Mouse (Mus musculus) MEL (cell line): ENCODE results near the gene Tbk1. TPM values are rescaled to one million over a fixed set of nuclear protein-coding genes. Genes with fewer than 3 reads are reported as not detected.

Experiments used
- DNase-seq: peaks from one replicate; pipeline ENCODE4 v3.0.0; 2011; ENCODE audit warnings: low read depth, low spot score
- H3K27ac ChIP-seq: 2 replicates; pipeline ENCODE4 v1.5.1; 2012; ENCODE audit warnings: low read depth, mild to moderate bottlenecking, control low read depth, low read length, moderate library complexity; ENCODE audit not compliant: control insufficient read depth
- H3K27me3 ChIP-seq, 2 experiments: fragments of 150-350 bp in 1 of 2; sonication (generic) in 1 of 2; 2 replicates each; pipeline ENCODE4 v1.6.1; 2012; ENCODE audit warnings: low read length in 2 of 2, mild to moderate bottlenecking in 2 of 2, improper control_type of control experiment in 1 of 2, moderate library complexity in 1 of 2; ENCODE audit not compliant: insufficient read depth in 2 of 2, control insufficient read depth in 1 of 2
- H3K36me3 ChIP-seq, 2 experiments: 2 replicates each; pipeline ENCODE4 v1.6.1; 2012 to 2014; ENCODE audit warnings: low read length in 2 of 2, improper control_type of control experiment in 1 of 2, inconsistent platforms in 1 of 2, mild to moderate bottlenecking in 1 of 2; ENCODE audit not compliant: insufficient read depth in 2 of 2, control insufficient read depth in 1 of 2
- H3K4me1 ChIP-seq, 2 experiments: fragments of 150-350 bp in 1 of 2; sonication (generic) in 1 of 2; 2 replicates each; pipeline ENCODE4 v1.6.1; 2012; ENCODE audit warnings: low read length in 2 of 2, improper control_type of control experiment in 1 of 2, mild to moderate bottlenecking in 1 of 2; ENCODE audit not compliant: insufficient read depth in 2 of 2, control insufficient read depth in 1 of 2
- H3K4me3 ChIP-seq, 2 experiments: fragments of 150-350 bp in 1 of 2; sonication (generic) in 1 of 2; 2 replicates each; pipeline ENCODE4 v1.5.1; 2012; ENCODE audit warnings: low read depth in 2 of 2, low read length in 2 of 2, mild to moderate bottlenecking in 2 of 2, moderate library complexity in 2 of 2, control low read depth in 1 of 2, improper control_type of control experiment in 1 of 2; ENCODE audit not compliant: control insufficient read depth in 1 of 2, insufficient read depth in 1 of 2
- H3K79me2 ChIP-seq: 2 replicates; pipeline ENCODE4 v1.6.1; 2012; ENCODE audit warnings: mild to moderate bottlenecking, low read length, moderate library complexity; ENCODE audit not compliant: control insufficient read depth, poor library complexity, insufficient read depth
- H3K9ac ChIP-seq: 2 replicates; pipeline ENCODE4 v1.6.1; 2012; ENCODE audit warnings: low read depth, mild to moderate bottlenecking, control low read depth, low read length, moderate library complexity; ENCODE audit not compliant: control insufficient read depth, poor library complexity, severe bottlenecking
- H3K9me3 ChIP-seq: fragments of 150-350 bp; sonication (generic); replicated peaks from 2 replicates; pipeline ENCODE4 v1.6.1; 2012; ENCODE audit warnings: mild to moderate bottlenecking, low read length, improper control_type of control experiment, moderate library complexity; ENCODE audit not compliant: insufficient read depth
- CHD1 ChIP-seq: IDR thresholded peaks from 2 replicates; pipeline ENCODE4 v1.6.1; 2012; ENCODE audit warnings: low read depth, mild to moderate bottlenecking, inconsistent platforms, low read length, improper control_type of control experiment
- CHD2 ChIP-seq: IDR thresholded peaks from 2 replicates; pipeline ENCODE4 v1.6.1; 2011; ENCODE audit warnings: low read length, improper control_type of control experiment
- CTCF ChIP-seq, 3 experiments: IDR thresholded peaks in 2 of 3; conservative IDR thresholded peaks in 1 of 3; 2 replicates each; pipeline ENCODE4 v1.5.1; 2011 to 2012; ENCODE audit warnings: low read length in 3 of 3, low read depth in 2 of 3, mild to moderate bottlenecking in 2 of 3, improper control_type of control experiment in 1 of 3, inconsistent platforms in 1 of 3, mixed read lengths in 1 of 3, moderate library complexity in 1 of 3; ENCODE audit not compliant: control insufficient read depth in 1 of 3, insufficient read depth in 1 of 3, poor library complexity in 1 of 3, severe bottlenecking in 1 of 3
- E2F4 ChIP-seq: IDR thresholded peaks from 2 replicates; pipeline ENCODE4 v1.6.1; 2011; ENCODE audit warnings: low read depth, low read length, improper control_type of control experiment, borderline replicate concordance
- GATA1 ChIP-seq: IDR thresholded peaks from 2 replicates; pipeline ENCODE4 v1.6.1; 2011; ENCODE audit warnings: low read depth, low read length, improper control_type of control experiment
- KAT2A ChIP-seq: conservative IDR thresholded peaks from 2 replicates; pipeline ENCODE4 v1.6.1; 2012; ENCODE audit warnings: low read depth, low read length, improper control_type of control experiment, inconsistent platforms
- MAX ChIP-seq: IDR thresholded peaks from 2 replicates; pipeline ENCODE4 v1.6.1; 2011; ENCODE audit warnings: low read length, improper control_type of control experiment
- MAZ ChIP-seq: IDR thresholded peaks from 2 replicates; pipeline ENCODE4 v1.6.1; 2012; ENCODE audit warnings: low read depth, mild to moderate bottlenecking, inconsistent platforms, low read length, improper control_type of control experiment
- MXI1 ChIP-seq: IDR thresholded peaks from 2 replicates; pipeline ENCODE4 v1.6.1; 2011; ENCODE audit warnings: mild to moderate bottlenecking, low read depth, low read length, improper control_type of control experiment
- MYB ChIP-seq: IDR thresholded peaks from 2 replicates; pipeline ENCODE4 v1.6.1; 2011; ENCODE audit warnings: mild to moderate bottlenecking, low read depth, low read length, improper control_type of control experiment
- NELFE ChIP-seq: IDR thresholded peaks from 2 replicates; pipeline ENCODE4 v1.6.1; 2011; ENCODE audit warnings: low read depth, low read length, improper control_type of control experiment
- NRF1 ChIP-seq: IDR thresholded peaks from 2 replicates; pipeline ENCODE4 v1.6.1; 2014; ENCODE audit warnings: low read depth, mild to moderate bottlenecking, inconsistent platforms, low read length, improper control_type of control experiment, moderate library complexity; ENCODE audit not compliant: poor library complexity, insufficient read depth, severe bottlenecking
- POLR2A ChIP-seq, 2 experiments: IDR thresholded peaks; 2 replicates each; pipeline ENCODE4 v1.6.1; 2011 to 2012; ENCODE audit warnings: low read length in 2 of 2, mild to moderate bottlenecking in 2 of 2, control low read depth in 1 of 2, improper control_type of control experiment in 1 of 2, low read depth in 1 of 2, moderate library complexity in 1 of 2; ENCODE audit not compliant: control insufficient read depth in 1 of 2, insufficient read depth in 1 of 2, poor library complexity in 1 of 2
- POLR2AphosphoS2 ChIP-seq: IDR thresholded peaks from 2 replicates; pipeline ENCODE4 v1.6.1; 2011; ENCODE audit warnings: low read length, improper control_type of control experiment
- POLR2AphosphoS5 ChIP-seq: IDR thresholded peaks from 2 replicates; pipeline ENCODE4 v1.6.1; 2012; ENCODE audit warnings: low read depth, borderline replicate concordance, mild to moderate bottlenecking, inconsistent platforms, low read length, moderate library complexity, mixed read lengths
- RCOR1 ChIP-seq: IDR thresholded peaks from 2 replicates; pipeline ENCODE4 v1.6.1; 2012; ENCODE audit warnings: low read depth, mild to moderate bottlenecking, inconsistent platforms, low read length, improper control_type of control experiment
- TAL1 ChIP-seq: IDR thresholded peaks from 2 replicates; pipeline ENCODE4 v1.6.1; 2012; ENCODE audit warnings: mild to moderate bottlenecking, inconsistent platforms, low read length, moderate library complexity, mixed read lengths
- USF1 ChIP-seq: IDR thresholded peaks from 2 replicates; pipeline ENCODE4 v1.6.1; 2014; ENCODE audit warnings: low read depth, mild to moderate bottlenecking, inconsistent platforms, low read length, improper control_type of control experiment, moderate library complexity
- ZNF384 ChIP-seq: IDR thresholded peaks from 2 replicates; pipeline ENCODE4 v1.6.1; 2012; ENCODE audit warnings: low read depth, mild to moderate bottlenecking, inconsistent platforms, low read length, improper control_type of control experiment
- polyA plus RNA-seq, 2 experiments: library from polyadenylated mRNA; stranded (reverse) in 1 of 2; unstranded in 1 of 2; fragments of >175 nt in 1 of 2; fragments of >200 nt in 1 of 2; gene quantifications; 2 replicates each; pipeline versions ENCODE4 v1.2.1 to v1.2.4; 2012; ENCODE audit warnings: low replicate concordance in 2 of 2, low read depth in 1 of 2; ENCODE audit not compliant: insufficient read length in 2 of 2, insufficient read depth in 1 of 2, missing spikeins in 1 of 2
- total RNA-seq: library from RNA; depleted of rRNA; stranded (reverse); fragments of 300-350 nt; gene quantifications from 2 replicates; pipeline ENCODE4 v1.2.3, GENCODE M21; 2012

The Tbk1 gene
- total and polyA plus RNA-seq, 3 experiments: 18.0 to 31.1 TPM; not detected in 1

DNA sequence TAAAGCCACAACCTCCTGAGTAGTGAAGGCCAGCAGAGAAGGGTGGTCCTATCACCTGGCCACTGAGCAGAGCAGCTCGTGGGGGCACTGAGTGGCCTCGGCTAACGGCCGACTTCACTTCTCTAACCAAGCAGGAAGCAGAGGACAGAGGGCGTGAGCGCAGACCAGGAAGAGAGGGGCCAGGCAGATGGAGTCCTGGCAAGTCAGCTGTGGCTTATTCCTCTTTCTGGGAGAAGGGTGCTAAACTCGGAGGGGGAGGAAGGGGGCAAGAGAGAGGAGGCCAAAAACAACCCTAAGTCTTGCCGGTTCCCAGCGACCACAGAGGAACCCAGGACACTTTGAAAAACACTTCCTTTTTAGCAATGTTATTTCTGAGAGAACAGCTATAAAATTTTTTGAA is 10.0 kb upstream of the Tbk1 start:
- DNase-seq: no peak
- H3K4me1 ChIP-seq: no peaks in the 10 kb centered on the region
- TF ChIP-seq CHD1: no peak
- no peak for TF ChIP-seq POLR2A (IDR thresholded peaks at IDR 0.05; ENCODE audit: control insufficient read depth in 1 of 2, insufficient read depth in 1 of 2, low read depth in 1 of 2, low read length in 2 of 2, poor library complexity in 1 of 2)
- TF ChIP-seq USF1: no peak
- TF ChIP-seq MAX: no peak
- no peak for TF ChIP-seq NELFE
- no peak for TF ChIP-seq NRF1
- TF ChIP-seq MXI1: no peak
- TF ChIP-seq CHD2: no peak
- no peak for TF ChIP-seq TAL1
- TF ChIP-seq CTCF (IDR thresholded peaks at IDR 0.05 in 2 of 3, conservative IDR thresholded peaks at IDR 0.05 in 1 of 3; ENCODE audit: control insufficient read depth in 1 of 3, insufficient read depth in 1 of 3, low read depth in 2 of 3, low read length in 3 of 3, poor library complexity in 1 of 3, severe bottlenecking in 1 of 3): no peak
- TF ChIP-seq KAT2A: no peak
- TF ChIP-seq MAZ: no peak
- no peak for TF ChIP-seq E2F4
- no peak for TF ChIP-seq RCOR1
- TF ChIP-seq ZNF384: no peak
- no peak for TF ChIP-seq GATA1
- TF ChIP-seq MYB: no peak
- TF ChIP-seq, all 39 proteins: peak for 0
- H3K9ac ChIP-seq: no peak overlapping the region
- H3K36me3 ChIP-seq: peaks cover 0 to 56% of the 10 kb centered on the region in 2 experiments; a peak in 2 of 4 replicates
- H3K27ac ChIP-seq: no peak overlapping the region
- H3K9me3 ChIP-seq: no peaks in the 10 kb centered on the region
- no peaks in the 10 kb centered on the region for H3K27me3 ChIP-seq
- H3K4me3 ChIP-seq: no peak overlapping the region
- H3K79me2 ChIP-seq: no peaks in the 10 kb centered on the region

DNA sequence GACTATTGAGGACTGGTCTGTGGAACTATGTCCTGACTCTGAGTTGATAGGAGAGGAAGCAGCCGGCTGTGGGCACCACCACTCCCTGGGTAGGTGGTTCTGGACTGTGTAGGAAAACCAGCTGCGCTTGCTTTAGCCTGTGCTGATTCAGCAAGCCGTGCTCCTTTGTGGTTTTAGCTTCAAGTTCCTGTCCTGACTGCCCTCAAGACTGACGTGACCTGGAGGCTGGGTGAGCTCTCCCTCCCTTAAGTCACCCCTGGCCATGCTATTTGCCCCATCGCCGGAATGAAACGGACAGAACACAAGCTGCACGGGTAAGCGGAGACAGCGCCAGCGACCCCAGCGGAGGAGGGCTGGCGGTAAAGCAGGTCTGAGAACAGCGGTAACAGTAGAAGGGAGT is 4.5 kb upstream of the Tbk1 start:
- TF ChIP-seq POLR2AphosphoS5 (no peak), POLR2AphosphoS2 (no peak)
- no peak overlapping the region for H3K27ac ChIP-seq
- peaks cover 4% of the 10 kb centered on the region; the same call in 1 of the 2 replicates for H3K79me2 ChIP-seq
- peaks cover 0 to 2% of the 10 kb centered on the region in 2 experiments; a peak in 1 of 4 replicates for H3K4me1 ChIP-seq
- H3K4me3 ChIP-seq: no peak overlapping the region
- no peak for DNase-seq
- no peaks in the 10 kb centered on the region for H3K9me3 ChIP-seq
- H3K27me3 ChIP-seq: no peaks in the 10 kb centered on the region
- H3K9ac ChIP-seq: no peak overlapping the region
- peaks cover 3 to 29% of the 10 kb centered on the region in 2 experiments for H3K36me3 ChIP-seq
